Mouse (Mus musculus) ovary, postnatal 10 days (tissue): ENCODE measurements around the gene Kif20b.

Experiments
- DNase-seq: peaks from one replicate; pipeline ENCODE4 v3.0.0; 2022; ENCODE audit warnings: low spot score

Gene Kif20b

GRCm38 (mm10) chr19:34920066-34920465 lies 2.1 kb upstream of the Kif20b start:
- DNase-seq: no peak

GRCm38 (mm10) chr19:34920531-34920930 lies 1.6 kb upstream of the Kif20b start:
- DNase-seq: no peak

- DNase-seq: no peak
These were observed 909 bp upstream of the Kif20b start for GRCm38 (mm10) chr19:34921253-34921651.

GRCm38 (mm10) chr19:34922603-34922963 lies 422 bp downstream of the Kif20b start:
- no peak for DNase-seq

GRCm38 (mm10) chr19:34947206-34947605 lies 25.0 kb downstream of the Kif20b start:
- no peak for DNase-seq

- no peak for DNase-seq
These were observed 31.8 kb downstream of the Kif20b start for GRCm38 (mm10) chr19:34953842-34954541.

- no peak for DNase-seq
These were observed 37.2 kb downstream of the Kif20b start for GRCm38 (mm10) chr19:34959369-34959768.

GRCm38 (mm10) chr19:34984742-34985141 lies 62.6 kb downstream of the Kif20b start:
- no peak for DNase-seq

GRCm38 (mm10) chr19:34990443-34990842 lies 68.3 kb downstream of the Kif20b start:
- no peak for DNase-seq

GRCm38 (mm10) chr19:34992969-34993527 lies 70.9 kb downstream of the Kif20b start:
- no peak for DNase-seq

- DNase-seq: no peak
These were observed 92.9 kb downstream of the Kif20b start for GRCm38 (mm10) chr19:35015058-35015457.

- no peak for DNase-seq
These were observed 95.5 kb downstream of the Kif20b start for GRCm38 (mm10) chr19:35017474-35018208.

- no peak for DNase-seq
These were observed 96.0 kb downstream of the Kif20b start for GRCm38 (mm10) chr19:35018209-35018581.
